Mouse (Mus musculus) thymus, postnatal 0 days (tissue): ENCODE measurements around the gene Xxylt1. TPM values are rescaled to one million over a fixed set of nuclear protein-coding genes. Genes with fewer than 3 reads are reported as not detected.

Source experiments
- DNase-seq: peaks from one replicate; pipeline ENCODE4 v3.0.0-alpha.2; 2015; ENCODE audit warnings: low spot score
- polyA plus RNA-seq: library from polyadenylated mRNA; unstranded; fragments of >200 nt; fragmentation: Nextera tagmentation; extraction: Ambion mirVana; gene quantifications from 2 replicates; pipeline ENCODE4 v1.2.1, GENCODE M21; 2015

Xxylt1 gene
- polyA plus RNA-seq, 1 experiment from 2014 or later: 9.0 TPM

GRCm38 (mm10) chr16:30923899-30924298, 157.3 kb downstream of the Xxylt1 start:
- no peak for DNase-seq

- DNase-seq: no peak
Measured at GRCm38 (mm10) chr16:30922548-30922947, 158.7 kb downstream of the Xxylt1 start.

GRCm38 (mm10) chr16:30918866-30919265, 162.4 kb downstream of the Xxylt1 start:
- DNase-seq: no peak

- no peak for DNase-seq
Measured at GRCm38 (mm10) chr16:30916931-30917330, 164.3 kb downstream of the Xxylt1 start.

- no peak for DNase-seq
Measured at GRCm38 (mm10) chr16:30915611-30916220, 165.5 kb downstream of the Xxylt1 start.

Other genes with a start within 250 kb of the Xxylt1 start
- 15.2 and 16.2 TPM in 2 replicates for gene Acap2, start 119.8 kb upstream of the Xxylt1 start, polyA plus RNA-seq
- 83.2 and 86.9 TPM in 2 replicates for gene Ppp1r2, start 193.8 kb upstream of the Xxylt1 start, polyA plus RNA-seq
- 6.6 and 8.3 TPM in 2 replicates for gene Apod, start 233.4 kb upstream of the Xxylt1 start, polyA plus RNA-seq